Comparison of ENCODE assay signal across 11 mouse cellular contexts in genomic region chr5:111205817-111206216, GRCm38 (mm10).
A peak's percentile ranks its signal among the peaks of the same experiment; 100 is the strongest.
DNase-seq lines count a peak whose midpoint lies in the region; ATAC-seq lines count a peak whose summit lies in the region.
"Had no signal": no experiment of that assay in that cellular context is flagged by ENCODE, and none has a peak within 500 bp of the region (broad histone marks: within the 10 kb centered on the region; RNA-seq: fewer than 3 reads in every experiment).

No protein-coding gene starts in this region.

- no peaks in the 10 kb centered on the region for H3K36me3 ChIP-seq in hindbrain, embryonic 10.5 days
- no peaks in the 10 kb centered on the region for H3K36me3 ChIP-seq in hindbrain, embryonic 11.5 days (ENCODE audit: control insufficient read depth, insufficient read depth, low read length)
- no peaks in the 10 kb centered on the region for H3K36me3 ChIP-seq in embryonic facial prominence, embryonic 15.5 days
- no peaks in the 10 kb centered on the region for H3K36me3 ChIP-seq in midbrain, embryonic 14.5 days (ENCODE audit: control insufficient read depth, insufficient read depth, low read length)

- WGBS in hindbrain, embryonic 10.5 days, result 60% methylated on average over 4 of the region's 4 CpGs
- 43% methylated on average over 4 of the region's 4 CpGs for WGBS in hindbrain, embryonic 11.5 days
- WGBS in embryonic facial prominence, embryonic 15.5 days, result 28% methylated on average over 4 of the region's 4 CpGs
- 30% methylated on average over 4 of the region's 4 CpGs for WGBS in midbrain, embryonic 14.5 days

- peaks cover 68% of the 10 kb centered on the region for H3K4me1 ChIP-seq in hindbrain, embryonic 10.5 days (replicated peaks)
- peaks cover 12% of the 10 kb centered on the region; the same call in 1 of the 2 replicates for H3K4me1 ChIP-seq in hindbrain, embryonic 11.5 days (replicated peaks; ENCODE audit: control insufficient read depth, insufficient read depth, low read length)
- H3K4me1 ChIP-seq in embryonic facial prominence, embryonic 15.5 days, result peaks cover 57% of the 10 kb centered on the region
- peaks cover 53% of the 10 kb centered on the region for H3K4me1 ChIP-seq in midbrain, embryonic 14.5 days (ENCODE audit: control insufficient read depth, insufficient read depth, low read length)

- no peak overlapping the region for H3K4me2 ChIP-seq in hindbrain, embryonic 11.5 days (replicated peaks; ENCODE audit: low read depth, low read length)
- H3K4me2 ChIP-seq in embryonic facial prominence, embryonic 15.5 days (replicated peaks), result no peak overlapping the region
- H3K4me2 ChIP-seq in midbrain, embryonic 14.5 days (ENCODE audit: low read length), result no peak overlapping the region

- H3K27me3 ChIP-seq in hindbrain, embryonic 10.5 days (ENCODE audit: insufficient read depth, poor library complexity, severe bottlenecking), result peaks cover 15% of the 10 kb centered on the region; the same call in 1 of the 2 replicates
- peaks cover 2% of the 10 kb centered on the region; the same call in 1 of the 2 replicates for H3K27me3 ChIP-seq in hindbrain, embryonic 11.5 days (ENCODE audit: control insufficient read depth, insufficient read depth, low read length)
- H3K27me3 ChIP-seq in embryonic facial prominence, embryonic 15.5 days, result no peaks in the 10 kb centered on the region
- H3K27me3 ChIP-seq in midbrain, embryonic 14.5 days (ENCODE audit: control insufficient read depth, insufficient read depth, low read length), result no peaks in the 10 kb centered on the region

- H3K9me3 ChIP-seq in hindbrain, embryonic 10.5 days, result no peaks in the 10 kb centered on the region
- no peaks in the 10 kb centered on the region for H3K9me3 ChIP-seq in hindbrain, embryonic 11.5 days (ENCODE audit: control insufficient read depth, low read length)
- H3K9me3 ChIP-seq in embryonic facial prominence, embryonic 15.5 days (replicated peaks), result no peaks in the 10 kb centered on the region
- no peaks in the 10 kb centered on the region for H3K9me3 ChIP-seq in midbrain, embryonic 14.5 days (ENCODE audit: control insufficient read depth, low read length)

- no peak for ATAC-seq in hindbrain, embryonic 11.5 days (ENCODE audit: low FRiP score)
- ATAC-seq in embryonic facial prominence, embryonic 15.5 days (ENCODE audit: insufficient number of reproducible peaks, low FRiP score, low TSS enrichment, low read depth), result peak; percentile 20; the same call in 1 of the 2 replicates
- ATAC-seq in midbrain, embryonic 14.5 days (ENCODE audit: low FRiP score, low TSS enrichment), result no peak

- H3K4me3 ChIP-seq in hindbrain, embryonic 10.5 days, result no peak overlapping the region
- H3K4me3 ChIP-seq in hindbrain, embryonic 11.5 days (ENCODE audit: low read depth, low read length), result no peak overlapping the region
- H3K4me3 ChIP-seq in embryonic facial prominence, embryonic 15.5 days (replicated peaks), result no peak overlapping the region
- no peak overlapping the region for H3K4me3 ChIP-seq in midbrain, embryonic 14.5 days (replicated peaks; ENCODE audit: low read depth, low read length)

- intact Hi-C loops in left cerebral cortex, postnatal 10 days (cut with DNase I), result loop anchor here (5.0 to 10.0 kb wide), 2 partner anchors 91 to 224 kb away; no protein-coding TSS in a partner anchor

- peak overlapping the region; percentile 73 for H3K27ac ChIP-seq in hindbrain, embryonic 10.5 days
- H3K27ac ChIP-seq in hindbrain, embryonic 11.5 days (ENCODE audit: low read depth, low read length), result no peak overlapping the region
- no peak overlapping the region for H3K27ac ChIP-seq in embryonic facial prominence, embryonic 15.5 days (replicated peaks)
- H3K27ac ChIP-seq in midbrain, embryonic 14.5 days (replicated peaks; ENCODE audit: low read depth, low read length), result no peak overlapping the region; the same call in 1 of the 2 replicates

- no peak for DNase-seq in hindbrain, embryonic 10.5 days (ENCODE audit: low spot score)
- no peak for DNase-seq in hindbrain, embryonic 11.5 days (ENCODE audit: low spot score)
- DNase-seq in 416B (ENCODE audit: low read depth), result peak; percentile 17
- DNase-seq in midbrain, embryonic 14.5 days, result peak; percentile 35
- DNase-seq in urinary bladder, postnatal 36 days (ENCODE audit: low spot score in 2 of 2), result no peak
- DNase-seq in embryo, embryonic 10.5 days (ENCODE audit: low spot score), result no peak
- DNase-seq in left cerebral cortex, postnatal 10 days (ENCODE audit: extremely low spot score in 1 of 2, low spot score in 2 of 2), result no peak
- DNase-seq: adrenal gland, postnatal 10 days; cerebellum, adult 9-11 months; thymus, postnatal 4 days had no signal

- no peak overlapping the region for H3K9ac ChIP-seq in hindbrain, embryonic 11.5 days (ENCODE audit: low read depth, low read length)
- H3K9ac ChIP-seq in embryonic facial prominence, embryonic 15.5 days, result no peak overlapping the region
- H3K9ac ChIP-seq in midbrain, embryonic 14.5 days (replicated peaks; ENCODE audit: low read length), result no peak overlapping the region

Comparison
In these comparisons a context has a peak if more than half of its experiments do, and no peak if none do; other contexts are left out.
1. DNase-seq: peak in 416B (single experiment) and midbrain, embryonic 14.5 days (single experiment); none in hindbrain, embryonic 10.5 days (single experiment), hindbrain, embryonic 11.5 days (single experiment), urinary bladder, postnatal 36 days (0 of 2), embryo, embryonic 10.5 days (single experiment) and left cerebral cortex, postnatal 10 days (0 of 2).